Mouse (Mus musculus): ENCODE results near the gene Greb1.

- TF ChIP-seq POLR2A (IDR thresholded peaks at IDR 0.05; ENCODE audit: low read depth, low read length) (no peak), CTCF (IDR thresholded peaks at IDR 0.05; ENCODE audit: extremely low read depth, insufficient read depth, insufficient read length, insufficient replicate concordance) (no peak)
These were observed 169.3 kb downstream of the Greb1 start for GRCm38 (mm10) chr12:16631423-16631822.

Data from spleen, adult 2 months (tissue).